Mouse (Mus musculus): Measurements from ENCODE around the gene Ncor2.

Gene Ncor2

GRCm38 (mm10) chr5:125170107-125170842 lies 8.7 kb downstream of the Ncor2 start:
- no peak for DNase-seq (ENCODE audit: low read depth, low spot score)

- DNase-seq (ENCODE audit: low read depth, low spot score): no peak
Observed at GRCm38 (mm10) chr5:125168101-125168500, 10.9 kb downstream of the Ncor2 start.

GRCm38 (mm10) chr5:125167524-125167923 lies 11.5 kb downstream of the Ncor2 start:
- no peak for DNase-seq (ENCODE audit: low read depth, low spot score)

GRCm38 (mm10) chr5:125165993-125166392 lies 13.0 kb downstream of the Ncor2 start:
- DNase-seq (ENCODE audit: low read depth, low spot score): peak; percentile 69

- no peak for DNase-seq (ENCODE audit: low read depth, low spot score)
Observed at GRCm38 (mm10) chr5:125164465-125165167, 14.4 kb downstream of the Ncor2 start.

DNA sequence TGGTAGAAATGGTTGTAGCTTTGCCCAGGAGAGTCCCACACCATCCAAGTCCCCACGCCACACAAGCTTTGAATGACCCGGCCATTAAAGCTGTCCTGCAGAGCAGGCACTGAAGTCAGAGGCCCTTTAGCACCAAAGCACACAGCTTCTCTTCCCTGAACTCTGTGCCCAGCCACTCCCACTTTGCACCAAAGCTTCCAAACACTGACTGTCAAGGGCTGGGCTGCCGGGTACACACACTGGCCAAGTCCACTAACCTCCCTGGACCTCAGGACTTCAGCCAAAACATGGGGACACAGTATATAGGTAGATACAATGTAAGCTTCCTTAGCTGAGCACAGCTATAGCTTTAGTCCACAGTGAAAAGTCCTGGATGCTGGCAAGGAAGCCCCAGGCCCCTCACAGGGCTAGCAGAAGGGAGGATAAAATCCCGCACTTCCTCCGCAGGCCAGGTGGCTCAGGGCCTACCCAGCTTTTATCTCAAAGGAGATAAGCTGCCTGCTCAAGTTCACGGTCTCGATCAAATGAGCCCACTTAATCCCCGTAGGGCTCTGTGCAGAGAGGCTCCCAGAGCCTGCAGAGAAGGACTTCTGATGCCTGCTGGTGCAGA lies 15.5 kb downstream of the Ncor2 start:
- no peak for DNase-seq (ENCODE audit: low read depth, low spot score)

- peak; percentile 69 for DNase-seq (ENCODE audit: low read depth, low spot score)
Observed at GRCm38 (mm10) chr5:125162461-125162860, 16.6 kb downstream of the Ncor2 start.

- DNase-seq (ENCODE audit: low read depth, low spot score): no peak
Observed at GRCm38 (mm10) chr5:125159804-125160405, 19.1 kb downstream of the Ncor2 start.

- peak; percentile 55 for DNase-seq (ENCODE audit: low read depth, low spot score)
Observed at GRCm38 (mm10) chr5:125159293-125159692, 19.7 kb downstream of the Ncor2 start.

DNA sequence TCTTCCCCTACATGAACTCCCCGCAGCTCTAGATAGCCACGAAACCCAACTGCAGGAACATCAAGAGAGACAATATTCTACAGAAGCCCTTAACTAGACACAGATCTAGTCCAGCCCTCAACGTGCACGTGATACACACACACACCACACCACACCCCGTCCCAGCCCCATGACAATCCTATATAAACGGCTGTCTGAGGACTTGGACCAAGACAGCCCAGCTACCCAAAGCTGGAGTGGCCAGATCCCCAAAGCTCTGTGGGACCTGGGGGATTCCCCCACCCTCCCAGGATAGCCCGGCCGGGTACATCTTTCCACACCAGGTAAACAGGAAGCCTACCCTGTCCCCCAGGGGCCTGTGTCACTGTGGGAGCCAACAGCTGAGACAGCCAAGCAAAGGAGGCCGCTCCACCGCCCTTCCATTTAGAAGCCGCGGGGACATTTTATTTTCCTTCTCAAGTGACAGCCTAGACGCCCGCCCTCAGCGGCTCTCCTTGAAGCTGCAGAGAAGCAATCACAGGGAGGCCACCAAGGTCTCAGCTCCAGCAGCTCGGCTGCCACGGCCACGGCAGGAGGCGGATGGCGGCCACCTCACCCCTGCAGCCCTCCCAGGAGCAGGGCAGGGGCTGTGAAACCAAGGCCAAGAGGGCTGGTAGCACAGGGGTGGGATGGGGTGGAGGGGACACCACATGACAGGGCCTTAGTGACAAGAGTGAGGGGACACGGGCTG lies 20.6 kb downstream of the Ncor2 start:
- peak; percentile 49 for DNase-seq (ENCODE audit: low read depth, low spot score)

GRCm38 (mm10) chr5:125157375-125158033 lies 21.5 kb downstream of the Ncor2 start:
- peak; percentile 80 for DNase-seq (ENCODE audit: low read depth, low spot score)

GRCm38 (mm10) chr5:125156418-125157205 lies 22.4 kb downstream of the Ncor2 start:
- DNase-seq (ENCODE audit: low read depth, low spot score): peak; percentile 85

DNA sequence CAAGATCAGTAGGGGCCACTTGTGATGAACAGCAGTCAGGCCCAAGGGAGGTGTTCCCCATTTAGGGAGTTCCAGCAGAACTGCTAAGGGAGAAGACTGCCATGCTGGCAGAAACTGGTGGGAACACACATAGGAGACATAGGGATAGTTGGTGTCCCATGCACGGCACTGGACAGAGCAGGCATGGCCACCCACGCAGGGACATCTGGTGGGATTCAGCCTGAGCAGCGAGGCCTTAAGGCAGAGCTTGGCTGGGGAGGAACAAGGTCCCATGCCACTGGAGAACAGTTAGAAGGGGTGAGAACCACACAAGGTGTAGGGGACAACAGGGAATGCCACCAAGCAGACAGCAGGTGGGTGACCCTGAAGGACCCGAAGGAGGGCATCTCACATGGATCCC lies 23.6 kb downstream of the Ncor2 start:
- DNase-seq (ENCODE audit: low read depth, low spot score): no peak

DNA sequence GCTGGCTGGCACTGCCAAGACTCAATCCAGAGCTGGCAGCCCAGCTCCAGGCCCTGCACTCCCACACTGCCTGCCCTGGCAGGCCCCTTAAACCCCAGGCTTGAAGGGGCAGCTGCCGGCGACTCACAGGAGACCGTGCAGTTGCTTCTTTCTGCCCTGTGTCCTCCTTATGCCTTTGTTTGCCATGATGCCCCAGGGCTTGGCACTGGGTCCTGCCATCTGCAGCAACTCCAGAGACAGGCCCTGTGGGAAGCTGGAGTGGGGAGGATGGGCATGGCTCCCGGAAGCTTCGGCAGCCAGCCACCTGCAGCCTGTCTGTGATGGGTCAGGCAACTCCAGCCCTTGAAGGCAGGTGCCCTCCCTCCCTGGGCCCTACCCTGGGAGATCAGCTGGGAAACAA lies 24.0 kb downstream of the Ncor2 start:
- no peak for DNase-seq (ENCODE audit: low read depth, low spot score)

DNA sequence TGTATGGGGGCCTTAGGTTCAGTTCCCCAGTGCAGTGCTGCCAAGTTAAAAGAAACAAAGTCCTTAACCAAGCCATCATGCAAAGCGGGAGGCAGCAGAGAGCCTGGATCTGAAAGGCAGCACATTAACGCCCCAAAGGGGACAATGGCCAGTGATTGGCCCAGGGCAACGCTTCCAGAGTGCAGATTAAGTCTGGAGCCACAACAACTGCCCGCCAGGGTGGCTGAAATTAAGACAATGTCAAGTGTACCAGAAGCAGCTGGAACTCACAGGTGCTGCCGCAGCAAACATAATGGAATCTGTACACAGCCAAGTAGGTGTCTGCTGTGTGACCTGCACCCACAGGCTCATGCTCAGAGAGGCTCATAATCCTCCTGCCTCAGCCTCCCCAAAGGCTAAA lies 24.8 kb downstream of the Ncor2 start:
- peak; percentile 78 for DNase-seq (ENCODE audit: low read depth, low spot score)

DNA sequence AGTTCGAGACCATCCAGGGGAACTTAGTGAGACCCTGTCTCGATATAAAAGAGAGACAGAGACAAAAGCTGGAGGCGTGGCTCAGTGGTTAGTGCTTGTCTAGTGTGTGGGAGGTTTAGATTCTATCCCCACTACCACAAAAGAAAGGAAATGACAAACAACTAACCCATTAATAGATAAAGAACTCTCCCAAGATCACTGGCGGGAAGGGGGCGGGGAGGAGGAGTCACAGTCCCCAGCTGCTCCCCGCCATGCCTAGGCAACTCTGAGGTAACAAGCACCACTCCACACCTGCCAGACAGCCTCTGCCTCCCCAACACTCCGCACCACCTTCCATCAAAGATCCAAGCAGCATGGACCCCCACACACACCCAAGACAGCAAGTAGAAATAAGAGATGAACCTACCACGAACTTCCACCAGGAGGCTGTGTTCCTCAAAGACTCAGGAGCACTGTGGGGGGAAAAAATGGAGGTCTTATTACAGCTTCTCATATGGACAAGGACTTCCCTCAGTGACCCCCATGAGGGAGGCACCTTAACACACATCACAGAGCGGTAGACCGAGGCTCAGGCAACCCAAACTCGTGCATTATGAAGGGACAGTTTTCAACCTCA lies 25.7 kb downstream of the Ncor2 start:
- DNase-seq (ENCODE audit: low read depth, low spot score): peak; percentile 74

DNA sequence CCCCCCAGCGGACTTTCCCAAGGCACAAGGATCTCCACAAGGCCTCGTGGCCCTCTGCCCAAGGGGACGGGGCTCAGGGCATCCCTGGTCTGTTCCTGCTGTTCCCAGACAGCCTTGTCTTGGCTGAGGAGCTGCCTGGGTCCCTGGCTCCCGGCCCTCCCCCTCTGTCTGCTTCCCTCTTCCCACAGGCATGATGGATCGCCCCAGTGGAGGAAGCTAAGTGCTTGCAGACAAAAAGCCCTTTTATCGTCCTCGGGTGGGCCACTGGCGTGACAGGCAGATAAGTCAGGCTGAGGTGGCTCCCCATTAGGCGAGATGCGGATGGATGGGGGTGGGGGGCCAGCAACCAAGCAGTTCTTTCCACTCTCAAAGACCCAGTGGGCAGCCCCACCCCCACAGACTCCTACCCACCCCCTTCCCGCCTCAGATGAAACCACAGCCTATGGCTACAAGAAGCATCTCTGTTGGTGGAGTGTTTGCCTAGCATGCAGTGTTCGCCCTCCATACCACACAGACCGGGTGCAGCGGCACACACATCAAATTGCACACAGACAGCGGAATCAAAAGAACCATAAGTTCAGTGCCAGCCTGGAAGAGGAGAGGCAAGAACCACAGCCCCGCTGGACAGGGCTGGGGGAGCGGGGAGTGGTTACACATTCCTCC lies 27.0 kb downstream of the Ncor2 start:
- DNase-seq (ENCODE audit: low read depth, low spot score): peak; percentile 33

- no peak for DNase-seq (ENCODE audit: low read depth, low spot score)
Observed at GRCm38 (mm10) chr5:125150951-125151564, 28.0 kb downstream of the Ncor2 start.

DNA sequence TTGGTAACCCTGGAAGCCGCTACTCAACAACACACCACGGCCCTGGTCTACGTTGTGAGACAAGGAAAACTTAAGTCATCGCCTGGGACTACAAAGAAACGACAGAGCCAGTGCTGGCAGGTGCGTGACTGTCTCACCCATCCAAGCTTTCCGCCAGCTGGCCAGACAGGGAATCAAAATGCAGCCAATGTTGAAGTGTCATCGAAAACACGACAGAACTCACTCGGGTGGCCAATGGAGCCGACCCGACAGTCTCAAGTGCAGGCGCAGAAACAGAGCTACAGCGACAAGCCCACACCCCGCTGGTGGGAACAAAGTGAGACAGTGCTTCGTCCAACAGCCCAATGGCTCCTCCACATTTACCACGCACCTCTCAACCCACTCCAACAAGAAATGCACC lies 29.9 kb downstream of the Ncor2 start:
- DNase-seq (ENCODE audit: low read depth, low spot score): no peak
